Mouse (Mus musculus) hindbrain, embryonic 12.5 days (tissue): ENCODE results near the gene Hspbap1. TPM values are rescaled to one million over a fixed set of nuclear protein-coding genes. Genes with fewer than 3 reads are reported as not detected.

Experiments used
- ATAC-seq: fragments of 200-750 bp; cut with Nextera tagmentation; 2 replicates; pipeline ENCODE4 v1.8.0; 2017; ENCODE audit warnings: moderate TSS enrichment; ENCODE audit not compliant: low FRiP score
- H3K27ac ChIP-seq: fragments of 300-500 bp; sonication (generic); 2 replicates; pipeline ENCODE4 v1.5.1; 2016; ENCODE audit warnings: mild to moderate bottlenecking
- H3K27me3 ChIP-seq: fragments of 300-500 bp; sonication (generic); 2 replicates; pipeline ENCODE4 v1.6.1; 2016; ENCODE audit warnings: mild to moderate bottlenecking
- H3K36me3 ChIP-seq: fragments of 300-500 bp; sonication (generic); 2 replicates; pipeline ENCODE4 v1.6.1; 2016; ENCODE audit warnings: mild to moderate bottlenecking
- H3K4me1 ChIP-seq: fragments of 300-500 bp; sonication (generic); 2 replicates; pipeline ENCODE4 v1.6.1; 2016
- H3K4me2 ChIP-seq: fragments of 300-500 bp; sonication (generic); replicated peaks from 2 replicates; pipeline ENCODE4 v1.6.1; 2016; ENCODE audit warnings: mild to moderate bottlenecking
- H3K4me3 ChIP-seq: fragments of 300-500 bp; sonication (generic); 2 replicates; pipeline ENCODE4 v1.5.1; 2016; ENCODE audit warnings: mild to moderate bottlenecking
- H3K9ac ChIP-seq: fragments of 300-500 bp; sonication (generic); 2 replicates; pipeline ENCODE4 v1.6.1; 2016; ENCODE audit warnings: mild to moderate bottlenecking, moderate library complexity
- H3K9me3 ChIP-seq: fragments of 300-500 bp; sonication (generic); replicated peaks from 2 replicates; pipeline ENCODE4 v1.6.1; 2016; ENCODE audit warnings: mild to moderate bottlenecking
- WGBS: fragments of 180-500 bp; shearing (Covaris S2); methylation state at CpG from one replicate; pipeline ENCODE4 v1.1.7; 2016; 5-methylcytosine and 5-hydroxymethylcytosine counted together
- polyA plus RNA-seq: library from polyadenylated mRNA; unstranded; fragments of >200 nt; fragmentation: Nextera tagmentation; extraction: Ambion mirVana; gene quantifications from 2 replicates; pipeline ENCODE4 v1.2.1, GENCODE M21; 2016

The Hspbap1 gene
- polyA plus RNA-seq, 1 experiment from 2014 or later = 21.4 TPM

GRCm38 (mm10) chr16:35870581-35871047 is 100.4 kb downstream of the Hspbap1 start:
- WGBS = 2% methylated on average over 12 of the region's 12 CpGs
- peaks cover 34% of the 10 kb centered on the region for H3K27me3 ChIP-seq
- ATAC-seq = no peak

DNA sequence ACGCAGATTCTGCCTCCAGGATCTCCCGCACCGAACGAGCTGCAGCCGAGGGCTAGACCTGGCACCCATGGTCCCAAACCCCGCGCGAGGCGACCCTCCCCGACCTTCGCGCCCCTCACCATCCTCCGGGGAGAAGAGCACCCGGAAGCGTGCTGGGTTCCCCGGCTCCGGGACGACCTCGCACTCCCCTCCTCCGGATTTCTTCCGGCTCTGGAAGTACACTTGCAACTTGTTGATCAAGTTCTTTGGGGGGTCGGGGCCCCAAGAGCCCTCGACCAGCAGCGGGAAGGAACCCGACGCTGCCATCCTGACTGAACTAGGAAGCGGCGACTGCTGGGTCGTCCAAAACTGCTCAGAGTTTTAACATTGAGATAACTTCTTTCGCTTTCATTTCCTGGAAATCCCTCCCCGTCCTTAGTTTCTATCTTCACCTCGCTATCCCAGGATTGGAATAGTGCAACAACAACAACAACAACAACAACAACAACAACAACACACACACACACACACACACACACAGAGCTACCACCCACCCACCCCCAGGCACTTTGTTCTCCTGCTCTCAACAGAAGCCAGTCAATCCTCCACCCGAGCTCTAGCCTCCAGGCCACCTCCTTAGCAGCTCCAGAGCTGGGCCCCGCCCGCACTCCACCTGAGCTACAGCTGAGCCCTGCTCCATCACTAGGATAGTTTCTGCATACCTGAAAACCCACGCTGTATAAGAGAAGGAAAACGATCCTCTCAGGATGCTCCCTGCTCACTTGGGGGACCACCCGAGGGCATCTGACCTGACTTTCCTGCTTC is 101.1 kb downstream of the Hspbap1 start, which contains the start of gene Parp14:
Gene Parp14 (minus strand): TSS at position 497 of the 804 bp plus-strand sequence.
- no peaks in the 10 kb centered on the region for H3K9me3 ChIP-seq
- H3K4me2 ChIP-seq = peak within 1 kb of the TSS; percentile 96
- H3K4me1 ChIP-seq = peaks cover 14% of the 10 kb centered on the region; the same call in 1 of the 2 replicates
- no peaks in the 10 kb centered on the region for H3K36me3 ChIP-seq
- peak within 1 kb of the TSS; percentile 67 for H3K9ac ChIP-seq
- no peak within 1 kb of the TSS for H3K27ac ChIP-seq
- H3K27me3 ChIP-seq = peaks cover 34% of the 10 kb centered on the region
- WGBS = 1% methylated on average over 37 of the region's 38 CpGs
- no peak for ATAC-seq
- H3K4me3 ChIP-seq = peak within 1 kb of the TSS; percentile 52

More at GRCm38 (mm10) chr16:35870581-35871047, 100.4 kb downstream of the Hspbap1 start:
- Histone ChIP-seq H3K4me3 (peak overlapping the region; percentile 52), H3K36me3 (no peaks in the 10 kb centered on the region), H3K9me3 (no peaks in the 10 kb centered on the region), H3K9ac (peak overlapping the region; percentile 67), H3K4me2 (peak overlapping the region; percentile 96), H3K4me1 (peaks cover 14% of the 10 kb centered on the region; the same call in 1 of the 2 replicates), H3K27ac (no peak overlapping the region)

- no peaks in the 10 kb centered on the region for H3K36me3 ChIP-seq
- WGBS = 22% methylated on average over 12 of the region's 12 CpGs
- H3K9ac ChIP-seq = no peak overlapping the region
- H3K4me2 ChIP-seq = peak overlapping the region; percentile 96
- peaks cover 14% of the 10 kb centered on the region; the same call in 1 of the 2 replicates for H3K4me1 ChIP-seq
- no peak for ATAC-seq
- H3K27me3 ChIP-seq = peaks cover 34% of the 10 kb centered on the region
- H3K27ac ChIP-seq = no peak overlapping the region
- H3K4me3 ChIP-seq = peak overlapping the region; percentile 52; the same call in 1 of the 2 replicates
- no peaks in the 10 kb centered on the region for H3K9me3 ChIP-seq
Observed at GRCm38 (mm10) chr16:35871898-35872297, 101.7 kb downstream of the Hspbap1 start.

- H3K27ac ChIP-seq = no peak overlapping the region
- no peaks in the 10 kb centered on the region for H3K9me3 ChIP-seq
- H3K27me3 ChIP-seq = peaks cover 34% of the 10 kb centered on the region
- no peak for ATAC-seq
- no peak overlapping the region for H3K4me3 ChIP-seq
- peaks cover 14% of the 10 kb centered on the region; the same call in 1 of the 2 replicates for H3K4me1 ChIP-seq
- no peak overlapping the region for H3K9ac ChIP-seq
- H3K4me2 ChIP-seq = no peak overlapping the region
- no peaks in the 10 kb centered on the region for H3K36me3 ChIP-seq
- 39% methylated on average over 14 of the region's 14 CpGs for WGBS
Observed at GRCm38 (mm10) chr16:35872410-35873006, 102.3 kb downstream of the Hspbap1 start.

DNA sequence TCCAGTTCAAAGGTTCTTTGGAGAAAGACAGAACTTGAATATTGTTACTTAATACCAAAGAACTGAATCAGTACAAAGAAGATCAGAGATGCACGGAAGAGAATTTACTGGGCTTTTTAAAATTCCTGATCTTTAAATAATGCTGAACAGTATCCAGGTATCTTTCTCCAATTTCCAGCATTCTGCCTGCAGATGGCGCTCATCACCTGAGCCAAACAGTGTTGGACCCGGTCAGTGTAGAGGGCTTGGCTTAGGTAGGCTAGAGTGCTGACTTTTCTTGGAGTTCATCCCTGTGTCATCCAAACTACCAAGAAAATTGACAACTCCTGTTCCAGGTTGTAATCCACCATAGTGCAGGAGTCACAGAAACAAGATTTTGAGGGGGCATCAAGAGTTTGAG is 104.2 kb downstream of the Hspbap1 start:
- Histone ChIP-seq H3K27ac (no peak overlapping the region), H3K4me1 (peaks cover 14% of the 10 kb centered on the region; the same call in 1 of the 2 replicates), H3K36me3 (no peaks in the 10 kb centered on the region), H3K4me3 (no peak overlapping the region), H3K9ac (no peak overlapping the region), H3K4me2 (no peak overlapping the region), H3K9me3 (no peaks in the 10 kb centered on the region), H3K27me3 (peaks cover 34% of the 10 kb centered on the region)
- ATAC-seq = no peak
- 27% methylated on average over 3 of the region's 3 CpGs for WGBS

Other genes with a start within 250 kb of the Hspbap1 start
- gene Sema5b, start 229.2 kb upstream of the Hspbap1 start, polyA plus RNA-seq = 36.7 and 42.9 TPM in 2 replicates
- gene Dirc2, start 1.0 kb upstream of the Hspbap1 start, polyA plus RNA-seq = 32.4 and 32.9 TPM in 2 replicates
- 0.43 and 0.47 TPM in 2 replicates for gene Parp14, start 101.2 kb downstream of the Hspbap1 start, polyA plus RNA-seq
- 2.3 and 2.4 TPM in 2 replicates for gene Parp9, start 168.1 kb downstream of the Hspbap1 start, polyA plus RNA-seq
- gene Dtx3l, start 168.8 kb downstream of the Hspbap1 start, polyA plus RNA-seq = 2.0 and 2.3 TPM in 2 replicates
- 84.0 and 86.8 TPM in 2 replicates for gene Kpna1, start 208.4 kb downstream of the Hspbap1 start, polyA plus RNA-seq